Mouse (Mus musculus) intestine, embryonic 14.5 days (tissue): ENCODE data around the gene Mrgpra6. TPM values are rescaled to one million over a fixed set of nuclear protein-coding genes. Genes with fewer than 3 reads are reported as not detected.
A peak's percentile ranks its signal among the peaks of the same experiment; 100 is the strongest.

ENCODE experiments used
- ATAC-seq: fragments of 200-750 bp; cut with Nextera tagmentation; replicated peaks from 2 replicates; pipeline ENCODE4 v1.8.0; 2017; ENCODE audit warnings: low read depth, moderate number of reproducible peaks, moderate TSS enrichment, moderate library complexity; ENCODE audit not compliant: low FRiP score, low TSS enrichment
- DNase-seq: peaks from one replicate; pipeline ENCODE4 v3.0.0-alpha.2; 2018; ENCODE audit warnings: low spot score
- H3K27ac ChIP-seq: fragments of 300-500 bp; sonication (generic); 2 replicates; pipeline ENCODE4 v1.5.1; 2014; ENCODE audit warnings: low read depth, mild to moderate bottlenecking, control low read depth
- H3K27me3 ChIP-seq: fragments of 300-500 bp; sonication (generic); replicated peaks from 2 replicates; pipeline ENCODE4 v1.6.1; 2014; ENCODE audit warnings: low read length, control low read depth; ENCODE audit not compliant: control insufficient read depth, insufficient read depth
- H3K36me3 ChIP-seq: fragments of 300-500 bp; sonication (generic); 2 replicates; pipeline ENCODE4 v1.6.1; 2014; ENCODE audit warnings: low read length, control low read depth; ENCODE audit not compliant: control insufficient read depth, insufficient read depth
- H3K4me1 ChIP-seq: fragments of 300-500 bp; sonication (generic); replicated peaks from 2 replicates; pipeline ENCODE4 v1.6.1; 2014; ENCODE audit warnings: low read length, control low read depth, mixed read lengths; ENCODE audit not compliant: control insufficient read depth, insufficient read depth
- H3K4me2 ChIP-seq: fragments of 300-500 bp; sonication (generic); 2 replicates; pipeline ENCODE4 v1.6.1; 2014; ENCODE audit warnings: low read length
- H3K4me3 ChIP-seq: fragments of 300-500 bp; sonication (generic); 2 replicates; pipeline ENCODE4 v1.5.1; 2014; ENCODE audit warnings: low read depth, low read length, control low read depth, mixed read lengths
- H3K9ac ChIP-seq: fragments of 300-500 bp; sonication (generic); 2 replicates; pipeline ENCODE4 v1.6.1; 2014; ENCODE audit warnings: mild to moderate bottlenecking, low read length
- H3K9me3 ChIP-seq: fragments of 300-500 bp; sonication (generic); 2 replicates; pipeline ENCODE4 v1.6.1; 2016; ENCODE audit warnings: low read length, control low read depth; ENCODE audit not compliant: control insufficient read depth
- WGBS: fragments of 180-500 bp; shearing (Covaris S2); extraction: QIAGEN DNeasy Blood & Tissue Kit; methylation state at CpG from one replicate; pipeline ENCODE4 v1.1.7; 2014; 5-methylcytosine and 5-hydroxymethylcytosine counted together
- polyA plus RNA-seq: library from polyadenylated mRNA; unstranded; fragments of >200 nt; fragmentation: Nextera tagmentation; extraction: Ambion mirVana; gene quantifications from 2 replicates; pipeline ENCODE4 v1.2.1, GENCODE M21; 2014

Mrgpra6 gene
- polyA plus RNA-seq, 1 experiment from 2014 or later, result not detected

DNA sequence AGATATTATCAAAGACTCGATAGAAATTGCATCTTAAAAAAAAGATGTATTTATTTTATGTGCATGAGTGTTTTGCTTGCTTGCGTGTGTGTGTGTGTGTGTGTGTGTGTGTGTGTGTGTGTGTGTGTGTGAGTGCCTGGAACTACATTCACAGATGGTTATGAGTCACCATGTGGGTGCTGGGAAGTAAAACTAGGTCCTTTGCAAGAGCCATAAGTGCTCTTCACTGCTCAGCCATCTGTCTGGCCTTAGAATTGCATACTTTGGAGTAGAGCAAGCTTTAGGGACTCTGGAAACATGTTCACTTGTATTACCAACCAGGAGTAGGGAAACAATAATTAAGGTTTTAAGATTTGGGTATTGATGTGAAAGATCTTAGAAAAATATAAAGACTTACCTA, 48.9 kb downstream of the Mrgpra6 start:
- Histone ChIP-seq H3K4me1 (no peaks in the 10 kb centered on the region), H3K36me3 (no peaks in the 10 kb centered on the region), H3K4me2 (no peak overlapping the region), H3K27ac (no peak overlapping the region), H3K9ac (no peak overlapping the region), H3K27me3 (no peaks in the 10 kb centered on the region), H3K4me3 (no peak overlapping the region), H3K9me3 (no peaks in the 10 kb centered on the region)
- no peak for ATAC-seq
- whole genome bisulfite sequencing, result 92% methylated on average over 2 of the region's 2 CpGs
- no peak for DNase-seq

DNA sequence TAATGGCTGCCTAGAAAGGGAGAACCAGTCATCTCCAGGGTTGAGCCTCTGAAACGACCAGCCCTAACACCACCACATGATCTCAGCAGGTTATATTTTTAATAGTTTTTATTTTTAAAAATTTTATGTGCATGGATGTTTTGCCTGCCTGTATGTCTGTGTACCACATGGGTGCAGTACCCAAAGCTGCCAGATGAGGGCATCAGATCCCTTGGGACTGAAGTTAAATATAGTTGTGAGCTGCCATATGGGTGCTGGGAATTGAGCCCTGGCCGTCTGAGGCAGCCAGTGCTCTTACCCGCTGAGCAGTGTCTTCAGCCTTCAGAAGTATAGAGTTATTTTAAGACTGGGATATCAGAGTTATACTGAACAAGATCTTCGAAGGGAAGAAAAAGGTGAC, 49.3 kb downstream of the Mrgpra6 start:
- ATAC-seq (no peak), DNase-seq (no peak)
- no peak overlapping the region for H3K9ac ChIP-seq
- no peaks in the 10 kb centered on the region for H3K4me1 ChIP-seq
- no peak overlapping the region for H3K4me2 ChIP-seq
- no peaks in the 10 kb centered on the region for H3K9me3 ChIP-seq
- WGBS, result 94% methylated on average over 4 of the region's 4 CpGs
- H3K27ac ChIP-seq, result no peak overlapping the region
- no peaks in the 10 kb centered on the region for H3K27me3 ChIP-seq
- H3K4me3 ChIP-seq, result no peak overlapping the region
- H3K36me3 ChIP-seq, result no peaks in the 10 kb centered on the region

- WGBS, result 15% methylated on average over 11 of the region's 11 CpGs
- Histone ChIP-seq H3K27ac (no peak overlapping the region), H3K9ac (no peak overlapping the region), H3K4me2 (peak overlapping the region; percentile 30; the same call in 1 of the 2 replicates), H3K4me1 (no peaks in the 10 kb centered on the region), H3K9me3 (no peaks in the 10 kb centered on the region), H3K4me3 (no peak overlapping the region), H3K27me3 (no peaks in the 10 kb centered on the region), H3K36me3 (no peaks in the 10 kb centered on the region)
- DNase-seq (no peak), ATAC-seq (0 out of 2 replicates have a peak, but pooled peaks have one; percentile 58)
Measured at GRCm38 (mm10) chr7:47150420-47151061, 54.2 kb downstream of the Mrgpra6 start.

GRCm38 (mm10) chr7:47148298-47148697, 56.4 kb downstream of the Mrgpra6 start:
- H3K4me3 ChIP-seq, result no peak overlapping the region
- 85% methylated on average over 7 of the region's 7 CpGs for WGBS
- no peaks in the 10 kb centered on the region for H3K27me3 ChIP-seq
- no peak overlapping the region for H3K4me2 ChIP-seq
- no peaks in the 10 kb centered on the region for H3K36me3 ChIP-seq
- ATAC-seq (no peak), DNase-seq (no peak)
- no peaks in the 10 kb centered on the region for H3K9me3 ChIP-seq
- no peaks in the 10 kb centered on the region for H3K4me1 ChIP-seq
- no peak overlapping the region for H3K27ac ChIP-seq
- H3K9ac ChIP-seq, result no peak overlapping the region

GRCm38 (mm10) chr7:47146034-47146812, 58.5 kb downstream of the Mrgpra6 start:
- no peak for DNase-seq
- no peak for ATAC-seq
- H3K9me3 ChIP-seq, result no peaks in the 10 kb centered on the region
- H3K36me3 ChIP-seq, result no peaks in the 10 kb centered on the region
- H3K4me3 ChIP-seq, result no peak overlapping the region
- H3K27me3 ChIP-seq, result no peaks in the 10 kb centered on the region
- H3K27ac ChIP-seq, result no peak overlapping the region
- H3K9ac ChIP-seq, result no peak overlapping the region
- no peaks in the 10 kb centered on the region for H3K4me1 ChIP-seq
- 49% methylated on average over 12 of the region's 12 CpGs for WGBS
- H3K4me2 ChIP-seq, result no peak overlapping the region

GRCm38 (mm10) chr7:47144299-47144698, 60.4 kb downstream of the Mrgpra6 start:
- H3K27me3 ChIP-seq, result no peaks in the 10 kb centered on the region
- H3K9me3 ChIP-seq, result no peaks in the 10 kb centered on the region
- H3K27ac ChIP-seq, result no peak overlapping the region
- no peak overlapping the region for H3K9ac ChIP-seq
- no peaks in the 10 kb centered on the region for H3K4me1 ChIP-seq
- H3K4me3 ChIP-seq, result no peak overlapping the region
- WGBS, result 27% methylated on average over 6 of the region's 6 CpGs
- H3K36me3 ChIP-seq, result no peaks in the 10 kb centered on the region
- DNase-seq (no peak), ATAC-seq (no peak)
- no peak overlapping the region for H3K4me2 ChIP-seq

- no peak for DNase-seq
- no peaks in the 10 kb centered on the region for H3K36me3 ChIP-seq
- no peaks in the 10 kb centered on the region for H3K4me1 ChIP-seq
- no peak overlapping the region for H3K9ac ChIP-seq
- no peak overlapping the region for H3K27ac ChIP-seq
- no peak overlapping the region for H3K4me2 ChIP-seq
- no peak for ATAC-seq
- peaks cover 2% of the 10 kb centered on the region; the same call in 1 of the 2 replicates for H3K27me3 ChIP-seq
- WGBS, result 73% methylated on average over 8 of the region's 8 CpGs
- H3K9me3 ChIP-seq, result no peaks in the 10 kb centered on the region
- no peak overlapping the region for H3K4me3 ChIP-seq
Measured at GRCm38 (mm10) chr7:47139823-47140325, 64.8 kb downstream of the Mrgpra6 start.
